Mouse (Mus musculus) liver, embryonic 13.5 days (tissue): ENCODE data around the gene Atf7. TPM values are rescaled to one million over a fixed set of nuclear protein-coding genes. Genes with fewer than 3 reads are reported as not detected.
A peak's percentile ranks its signal among the peaks of the same experiment; 100 is the strongest.
"Not testable (repeated sequence)": the region's sequence is repeated elsewhere in the genome, so short reads cannot be mapped to it uniquely, and the experiment has no call there.

Experiments
- ATAC-seq: fragments of 200-750 bp; cut with Nextera tagmentation; 2 replicates; pipeline ENCODE4 v1.8.0; 2017; ENCODE audit warnings: low read depth, mild to moderate bottlenecking, moderate number of reproducible peaks, moderate library complexity
- DNase-seq: peaks from one replicate; pipeline ENCODE4 v3.0.0; 2022
- H3K27ac ChIP-seq: fragments of 300-500 bp; sonication (generic); 2 replicates; pipeline ENCODE4 v1.5.1; 2015; ENCODE audit warnings: moderate library complexity, mild to moderate bottlenecking, inconsistent platforms
- H3K27me3 ChIP-seq: fragments of 300-500 bp; sonication (generic); 2 replicates; pipeline ENCODE4 v1.6.1; 2015; ENCODE audit warnings: mild to moderate bottlenecking, inconsistent platforms
- H3K36me3 ChIP-seq: fragments of 300-500 bp; sonication (generic); 2 replicates; pipeline ENCODE4 v1.6.1; 2015; ENCODE audit warnings: mild to moderate bottlenecking, inconsistent platforms
- H3K4me1 ChIP-seq: fragments of 300-500 bp; sonication (generic); replicated peaks from 2 replicates; pipeline ENCODE4 v1.6.1; 2015; ENCODE audit warnings: inconsistent platforms
- H3K4me2 ChIP-seq: fragments of 300-500 bp; sonication (generic); 2 replicates; pipeline ENCODE4 v1.6.1; 2015; ENCODE audit warnings: inconsistent platforms, mild to moderate bottlenecking, moderate library complexity
- H3K4me3 ChIP-seq: fragments of 300-500 bp; sonication (generic); replicated peaks from 2 replicates; pipeline ENCODE4 v1.5.1; 2015; ENCODE audit warnings: mild to moderate bottlenecking, inconsistent platforms
- H3K9ac ChIP-seq: fragments of 300-500 bp; sonication (generic); 2 replicates; pipeline ENCODE4 v1.6.1; 2015; ENCODE audit warnings: mild to moderate bottlenecking, inconsistent platforms
- H3K9me3 ChIP-seq: fragments of 300-500 bp; sonication (generic); replicated peaks from 2 replicates; pipeline ENCODE4 v1.6.1; 2016; ENCODE audit warnings: inconsistent platforms
- WGBS: fragments of 180-500 bp; shearing (Covaris S2); methylation state at CpG from one replicate; pipeline ENCODE4 v1.1.7; 2015; ENCODE audit not compliant: insufficient replicate concordance; 5-methylcytosine and 5-hydroxymethylcytosine counted together
- polyA plus RNA-seq: library from polyadenylated mRNA; unstranded; fragments of >200 nt; fragmentation: Nextera tagmentation; extraction: Ambion mirVana; gene quantifications from 2 replicates; pipeline ENCODE4 v1.2.1, GENCODE M21; 2015

The Atf7 gene
- polyA plus RNA-seq, 1 experiment from 2014 or later, result 8.6 TPM

GRCm38 (mm10) chr15:102657926-102658381 lies 32.7 kb upstream of the Atf7 start:
- Histone ChIP-seq H3K36me3 (peaks cover 29% of the 10 kb centered on the region), H3K9me3 (no peaks in the 10 kb centered on the region), H3K27me3 (no peaks in the 10 kb centered on the region), H3K4me3 (no peak overlapping the region), H3K4me1 (peaks cover 8% of the 10 kb centered on the region), H3K27ac (no peak overlapping the region), H3K9ac (no peak overlapping the region), H3K4me2 (no peak overlapping the region)
- 68% methylated on average over 3 of the region's 3 CpGs for WGBS
- DNase-seq (no peak), ATAC-seq (no peak)

GRCm38 (mm10) chr15:102656658-102657057 lies 31.4 kb upstream of the Atf7 start:
- DNase-seq, result no peak
- Histone ChIP-seq H3K9me3 (no peaks in the 10 kb centered on the region), H3K4me2 (no peak overlapping the region), H3K27me3 (no peaks in the 10 kb centered on the region), H3K27ac (no peak overlapping the region; the same call in 1 of the 2 replicates), H3K4me1 (peaks cover 8% of the 10 kb centered on the region), H3K9ac (no peak overlapping the region), H3K36me3 (peaks cover 17% of the 10 kb centered on the region), H3K4me3 (no peak overlapping the region)
- WGBS, result 41% methylated on average over 4 of the region's 4 CpGs
- no peak for ATAC-seq

GRCm38 (mm10) chr15:102651928-102652660 lies 26.8 kb upstream of the Atf7 start:
- ATAC-seq, H3K4me1 ChIP-seq, H3K9ac ChIP-seq, H3K9me3 ChIP-seq, DNase-seq, H3K4me2 ChIP-seq, H3K27me3 ChIP-seq, H3K27ac ChIP-seq, H3K36me3 ChIP-seq, H3K4me3 ChIP-seq: not testable (repeated sequence)
- 72% methylated on average over 9 of the region's 9 CpGs for WGBS

GRCm38 (mm10) chr15:102651107-102651506 lies 25.8 kb upstream of the Atf7 start:
- Histone ChIP-seq H3K36me3 (no peaks in the 10 kb centered on the region), H3K9ac (no peak overlapping the region), H3K4me1 (no peaks in the 10 kb centered on the region), H3K27ac (no peak overlapping the region), H3K9me3 (no peaks in the 10 kb centered on the region), H3K4me2 (no peak overlapping the region), H3K4me3 (no peak overlapping the region), H3K27me3 (no peaks in the 10 kb centered on the region)
- WGBS, result 71% methylated on average over 3 of the region's 3 CpGs
- ATAC-seq, result no peak
- DNase-seq, result no peak

- WGBS, result 73% methylated on average over 3 of the region's 3 CpGs
- no peak for ATAC-seq
Observed at GRCm38 (mm10) chr15:102635817-102636216, 10.6 kb upstream of the Atf7 start.

GRCm38 (mm10) chr15:102634684-102635083 lies 9.4 kb upstream of the Atf7 start:
- Histone ChIP-seq H3K4me3 (no peak overlapping the region), H3K4me2 (no peak overlapping the region), H3K36me3 (no peaks in the 10 kb centered on the region), H3K27ac (no peak overlapping the region), H3K27me3 (no peaks in the 10 kb centered on the region), H3K9me3 (no peaks in the 10 kb centered on the region), H3K9ac (no peak overlapping the region), H3K4me1 (peaks cover 4% of the 10 kb centered on the region; the same call in 1 of the 2 replicates)
- DNase-seq, result no peak
- WGBS, result 85% methylated on average over 8 of the region's 8 CpGs
- ATAC-seq, result no peak

More at GRCm38 (mm10) chr15:102635817-102636216, 10.6 kb upstream of the Atf7 start:
- DNase-seq, result no peak
- Histone ChIP-seq H3K9ac (no peak overlapping the region), H3K36me3 (no peaks in the 10 kb centered on the region), H3K27ac (no peak overlapping the region), H3K4me2 (no peak overlapping the region), H3K4me3 (no peak overlapping the region), H3K27me3 (no peaks in the 10 kb centered on the region), H3K9me3 (no peaks in the 10 kb centered on the region), H3K4me1 (peaks cover 4% of the 10 kb centered on the region; the same call in 1 of the 2 replicates)

GRCm38 (mm10) chr15:102625687-102626055 lies 407 bp upstream of the Atf7 start:
- peak overlapping the region; percentile 80 for H3K9ac ChIP-seq
- under 1% methylated on average over 18 of the region's 18 CpGs for WGBS
- H3K36me3 ChIP-seq, result no peaks in the 10 kb centered on the region
- no peak for DNase-seq
- H3K27ac ChIP-seq, result peak overlapping the region; percentile 86
- ATAC-seq, result peak; percentile 9; the same call in 1 of the 2 replicates
- peak overlapping the region; percentile 94 for H3K4me2 ChIP-seq
- H3K27me3 ChIP-seq, result no peaks in the 10 kb centered on the region
- H3K9me3 ChIP-seq, result no peaks in the 10 kb centered on the region
- peak overlapping the region; percentile 73 for H3K4me3 ChIP-seq
- H3K4me1 ChIP-seq, result peaks cover 34% of the 10 kb centered on the region

GRCm38 (mm10) chr15:102624291-102624969 lies 834 bp downstream of the Atf7 start:
- ATAC-seq (peak; percentile 5), DNase-seq (peak; percentile 18)
- WGBS, result 3% methylated on average over 17 of the region's 17 CpGs
- peak overlapping the region; percentile 94 for H3K4me2 ChIP-seq
- no peaks in the 10 kb centered on the region for H3K27me3 ChIP-seq
- no peaks in the 10 kb centered on the region for H3K36me3 ChIP-seq
- H3K9ac ChIP-seq, result peak overlapping the region; percentile 80
- H3K27ac ChIP-seq, result peak overlapping the region; percentile 86
- H3K9me3 ChIP-seq, result no peaks in the 10 kb centered on the region
- H3K4me3 ChIP-seq, result peak overlapping the region; percentile 73
- H3K4me1 ChIP-seq, result peaks cover 34% of the 10 kb centered on the region

- no peak for ATAC-seq
- no peak overlapping the region for H3K27ac ChIP-seq
Observed at GRCm38 (mm10) chr15:102623121-102623520, 2.1 kb downstream of the Atf7 start.

GRCm38 (mm10) chr15:102622536-102622935 lies 2.7 kb downstream of the Atf7 start:
- DNase-seq (no peak), ATAC-seq (no peak)
- no peaks in the 10 kb centered on the region for H3K36me3 ChIP-seq
- no peak overlapping the region for H3K9ac ChIP-seq
- H3K4me1 ChIP-seq, result peaks cover 34% of the 10 kb centered on the region
- H3K27ac ChIP-seq, result no peak overlapping the region
- H3K9me3 ChIP-seq, result no peaks in the 10 kb centered on the region
- H3K27me3 ChIP-seq, result no peaks in the 10 kb centered on the region
- H3K4me2 ChIP-seq, result 0 out of 2 replicates have a peak overlapping the region, but pooled peaks have one; percentile 94
- H3K4me3 ChIP-seq, result no peak overlapping the region

More at GRCm38 (mm10) chr15:102623121-102623520, 2.1 kb downstream of the Atf7 start:
- Histone ChIP-seq H3K9ac (peak overlapping the region; percentile 36; the same call in 1 of the 2 replicates), H3K4me2 (peak overlapping the region; percentile 94), H3K27me3 (no peaks in the 10 kb centered on the region), H3K4me3 (peak overlapping the region; percentile 22; the same call in 1 of the 2 replicates), H3K4me1 (peaks cover 34% of the 10 kb centered on the region), H3K9me3 (no peaks in the 10 kb centered on the region), H3K36me3 (no peaks in the 10 kb centered on the region)
- DNase-seq, result no peak
- WGBS, result 77% methylated on average over 3 of the region's 3 CpGs

GRCm38 (mm10) chr15:102620765-102621164 lies 4.5 kb downstream of the Atf7 start:
- no peaks in the 10 kb centered on the region for H3K27me3 ChIP-seq
- peaks cover 30% of the 10 kb centered on the region for H3K4me1 ChIP-seq
- no peaks in the 10 kb centered on the region for H3K36me3 ChIP-seq
- no peak overlapping the region for H3K4me2 ChIP-seq
- H3K9ac ChIP-seq, result no peak overlapping the region
- ATAC-seq (no peak), DNase-seq (no peak)
- no peaks in the 10 kb centered on the region for H3K9me3 ChIP-seq
- 85% methylated on average over 1 of the region's 1 CpGs for WGBS
- H3K4me3 ChIP-seq, result no peak overlapping the region
- no peak overlapping the region for H3K27ac ChIP-seq
